Mouse (Mus musculus): ENCODE measurements at regions not wholly inside any gene's neighbourhood (a gene's known extent, or its start where the extent isn't known, plus 50 kb on each side); places are given as distances from the start of the nearest gene placed in this dataset.
A peak's percentile ranks its signal among the peaks of the same experiment; 100 is the strongest.

GRCm38 (mm10) chr17:83276000-83276891 is 61.2 kb downstream of the Pkdcc start:
- DNase-seq: peak; percentile 28

- no peak for DNase-seq
Measured at GRCm38 (mm10) chr17:83277117-83277947, 62.2 kb downstream of the Pkdcc start.

GRCm38 (mm10) chr17:83277948-83278924 is 63.1 kb downstream of the Pkdcc start:
- no peak for DNase-seq

- DNase-seq: no peak
Measured at GRCm38 (mm10) chr17:83283328-83283727, 67.4 kb upstream of the Eml4 start.

GRCm38 (mm10) chr17:83287381-83288142 is 63.2 kb upstream of the Eml4 start:
- DNase-seq: no peak

- no peak for DNase-seq
Measured at GRCm38 (mm10) chr17:83288143-83288492, 62.6 kb upstream of the Eml4 start.

- DNase-seq: no peak
Measured at GRCm38 (mm10) chr17:83295526-83296238, 55.0 kb upstream of the Eml4 start.

- DNase-seq: no peak
Measured at GRCm38 (mm10) chr17:83297379-83298121, 53.2 kb upstream of the Eml4 start.
